Mouse (Mus musculus) liver, postnatal 0 days (tissue): ENCODE results near the gene Dchs1.

ENCODE experiments used
- CTCF ChIP-seq: sonication (generic); IDR thresholded peaks from 2 replicates; pipeline ENCODE4 v1.5.1; 2016; ENCODE audit warnings: antibody characterized with exemption, low read depth
- EP300 ChIP-seq: IDR thresholded peaks from 2 replicates; pipeline ENCODE4 v1.6.1; 2016; ENCODE audit warnings: antibody characterized with exemption, low read depth, mild to moderate bottlenecking

DNA sequence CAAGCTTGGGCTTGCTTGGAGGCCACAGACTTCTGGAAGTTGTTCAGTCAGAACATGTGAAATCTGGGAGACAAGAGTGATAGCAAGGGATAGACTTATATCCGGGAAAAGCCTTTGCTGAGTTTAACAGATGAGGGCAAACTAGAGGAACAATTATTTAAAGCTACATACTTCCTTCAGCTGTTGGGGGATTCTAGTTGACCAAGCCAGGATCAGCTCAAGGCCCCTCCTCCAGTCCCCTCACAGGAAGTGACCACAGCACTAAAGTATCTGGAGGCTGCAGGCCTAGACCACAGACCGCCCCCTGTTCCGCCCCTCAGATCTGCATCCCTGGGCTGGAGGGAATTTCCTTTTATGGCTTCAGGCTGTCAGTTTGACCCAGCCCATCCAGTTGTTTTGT, 48.5 kb downstream of the Dchs1 start:
- TF ChIP-seq CTCF: no peak
- peak; percentile 27; the same call in 1 of the 2 replicates for TF ChIP-seq EP300
